Mouse (Mus musculus): ENCODE measurements around the gene Zbtb18. TPM values are rescaled to one million over a fixed set of nuclear protein-coding genes. Genes with fewer than 3 reads are reported as not detected.
"Not testable (repeated sequence)": the region's sequence is repeated elsewhere in the genome, so short reads cannot be mapped to it uniquely, and the experiment has no call there.

The Zbtb18 gene
- polyA plus RNA-seq, 1 experiment from 2014 or later: 7.1 TPM

- no peak for DNase-seq (ENCODE audit: low spot score)
Measured at GRCm38 (mm10) chr1:177447086-177447485, 4.9 kb downstream of the Zbtb18 start.

- no peak for DNase-seq (ENCODE audit: low spot score)
Measured at GRCm38 (mm10) chr1:177447541-177448111, 5.5 kb downstream of the Zbtb18 start.

- DNase-seq (ENCODE audit: low spot score): no peak
Measured at GRCm38 (mm10) chr1:177448121-177448561, 6.0 kb downstream of the Zbtb18 start.

GRCm38 (mm10) chr1:177448921-177449320 lies 6.8 kb downstream of the Zbtb18 start:
- no peak for DNase-seq (ENCODE audit: low spot score)

GRCm38 (mm10) chr1:177449857-177450256 lies 7.7 kb downstream of the Zbtb18 start:
- not testable (repeated sequence) for DNase-seq (ENCODE audit: low spot score)

- no peak for DNase-seq (ENCODE audit: low spot score)
Measured at GRCm38 (mm10) chr1:177451041-177451440, 8.9 kb downstream of the Zbtb18 start.

GRCm38 (mm10) chr1:177451991-177452431 lies 9.9 kb downstream of the Zbtb18 start:
- no peak for DNase-seq (ENCODE audit: low spot score)

GRCm38 (mm10) chr1:177452987-177453386 lies 10.8 kb downstream of the Zbtb18 start:
- no peak for DNase-seq (ENCODE audit: low spot score)

- DNase-seq (ENCODE audit: low spot score): no peak
Measured at GRCm38 (mm10) chr1:177453806-177454205, 11.7 kb downstream of the Zbtb18 start.

GRCm38 (mm10) chr1:177454492-177454891 lies 12.3 kb downstream of the Zbtb18 start:
- no peak for DNase-seq (ENCODE audit: low spot score)

GRCm38 (mm10) chr1:177455466-177455865 lies 13.3 kb downstream of the Zbtb18 start:
- DNase-seq (ENCODE audit: low spot score): no peak

GRCm38 (mm10) chr1:177456208-177456607 lies 14.1 kb downstream of the Zbtb18 start:
- no peak for DNase-seq (ENCODE audit: low spot score)

DNA sequence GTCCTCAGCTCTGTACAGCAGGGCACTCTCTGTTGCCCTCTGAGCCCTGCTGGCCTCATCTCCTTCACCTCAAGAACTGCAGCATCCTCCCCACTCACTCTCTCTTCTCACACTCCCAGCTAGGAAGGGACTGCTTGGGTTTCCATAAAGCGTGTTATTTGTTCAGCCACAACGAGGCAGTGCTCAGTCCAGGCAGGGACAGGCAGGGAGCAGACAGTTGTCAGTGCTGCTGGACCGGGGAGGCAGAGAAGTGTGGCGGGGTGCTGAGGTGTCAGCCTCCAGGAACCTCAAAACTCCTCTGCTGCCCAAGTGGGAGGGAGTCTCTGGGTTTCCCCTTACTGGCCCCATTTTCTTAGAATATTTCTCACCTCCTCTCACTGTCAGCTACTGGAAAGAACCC lies 14.6 kb downstream of the Zbtb18 start:
- DNase-seq (ENCODE audit: low spot score): no peak

- no peak for DNase-seq (ENCODE audit: low spot score)
Measured at GRCm38 (mm10) chr1:177457981-177458380, 15.8 kb downstream of the Zbtb18 start.

- DNase-seq (ENCODE audit: low spot score): no peak
Measured at GRCm38 (mm10) chr1:177458456-177459389, 16.6 kb downstream of the Zbtb18 start.

- no peak for DNase-seq (ENCODE audit: low spot score)
Measured at GRCm38 (mm10) chr1:177459536-177459935, 17.4 kb downstream of the Zbtb18 start.

DNA sequence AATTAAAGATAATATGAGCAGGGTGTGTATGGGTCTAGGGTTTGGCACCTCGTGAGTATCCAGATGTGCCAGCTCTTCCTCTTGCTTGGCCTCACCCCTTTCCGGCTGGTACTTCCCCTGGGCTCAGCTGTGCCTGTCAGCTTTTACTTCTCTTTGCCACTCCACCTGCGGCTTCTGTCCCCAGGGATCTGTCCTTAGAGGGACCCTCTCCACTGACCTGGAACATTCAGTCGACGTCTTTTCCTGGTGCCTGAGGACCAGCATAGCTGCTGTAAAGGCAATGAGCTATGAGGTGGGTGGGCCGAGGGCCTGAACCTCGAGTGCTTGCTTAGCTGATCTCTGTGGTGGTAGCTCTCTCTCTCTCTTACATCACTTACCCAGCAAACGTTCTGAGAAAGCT lies 25.0 kb downstream of the Zbtb18 start:
- no peak for DNase-seq (ENCODE audit: low spot score)

DNA sequence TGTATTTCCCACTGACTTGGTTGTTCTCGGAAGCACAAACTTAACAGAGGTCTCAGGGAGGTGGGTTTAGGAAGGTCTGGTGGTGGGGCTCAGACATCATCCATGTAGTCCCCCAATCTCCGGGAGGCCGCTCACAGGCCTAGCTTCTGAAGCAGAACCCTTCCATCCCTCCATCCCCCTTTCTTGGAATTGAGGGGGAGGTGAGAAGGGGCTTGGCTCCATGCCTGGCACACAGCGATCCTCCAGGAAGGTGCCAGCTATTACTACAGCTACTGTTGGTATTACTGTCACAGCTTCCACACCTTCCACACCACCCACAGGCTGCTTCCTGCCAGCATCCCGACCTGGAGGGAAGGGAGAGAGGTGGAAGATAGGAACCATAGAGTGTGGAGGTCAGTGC lies 26.3 kb downstream of the Zbtb18 start:
- DNase-seq (ENCODE audit: low spot score): no peak

- DNase-seq (ENCODE audit: low spot score): no peak
Measured at GRCm38 (mm10) chr1:177470091-177470490, 27.9 kb downstream of the Zbtb18 start.

DNA sequence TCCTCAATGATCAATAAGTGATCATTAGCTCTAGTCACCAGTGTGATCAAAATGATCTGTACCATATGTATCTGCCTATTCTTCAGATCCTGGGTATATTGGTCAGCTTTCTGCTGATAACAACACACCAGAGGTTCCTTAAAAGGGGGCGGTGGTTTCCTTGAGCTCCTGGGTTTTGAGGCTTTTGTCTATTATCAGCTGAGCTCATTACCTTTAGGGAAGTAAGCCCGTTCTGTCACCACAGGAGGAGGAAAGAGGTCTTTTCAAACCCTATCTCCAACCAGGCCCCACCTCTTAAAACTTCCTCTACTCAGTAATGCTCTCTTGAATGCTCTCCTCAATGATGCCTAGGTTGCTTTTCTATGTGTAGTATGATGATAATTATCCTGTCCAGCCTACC lies 28.8 kb downstream of the Zbtb18 start:
- DNase-seq (ENCODE audit: low spot score): no peak

DNA sequence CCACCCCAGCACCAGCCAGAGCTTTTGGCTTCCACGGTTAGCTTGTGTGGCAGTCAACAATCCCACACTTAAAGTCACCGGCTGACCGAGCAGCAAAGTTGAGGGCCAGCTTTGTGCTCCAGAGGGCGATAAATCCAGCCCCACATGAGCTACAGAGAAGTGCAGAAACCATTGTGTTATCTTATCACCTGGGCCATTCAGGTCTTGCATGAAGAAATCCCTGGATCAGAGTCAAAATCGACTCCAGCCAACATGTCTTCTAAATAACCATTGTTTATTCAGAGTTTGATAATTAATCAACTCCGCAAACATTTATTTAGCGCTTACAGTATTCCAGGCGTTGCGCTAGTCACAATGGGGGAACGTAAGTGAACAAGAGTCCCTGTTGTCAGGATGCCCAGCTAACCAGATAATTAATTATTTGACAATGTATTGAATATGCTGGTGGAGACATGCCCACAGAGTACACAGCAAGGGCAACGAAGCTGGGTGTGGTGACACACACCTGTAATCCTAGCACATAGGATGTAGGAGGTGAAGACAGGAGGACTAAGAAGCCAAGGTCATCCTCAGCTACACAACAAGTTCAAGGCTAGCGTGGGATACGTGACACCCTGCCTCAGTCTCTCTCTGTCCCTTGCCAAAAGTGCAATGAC lies 33.5 kb downstream of the Zbtb18 start:
- no peak for DNase-seq (ENCODE audit: low spot score)

GRCm38 (mm10) chr1:177478578-177478977 lies 36.4 kb downstream of the Zbtb18 start:
- DNase-seq (ENCODE audit: low spot score): no peak

All from thymus, postnatal 0 days (tissue).